Mouse (Mus musculus): ENCODE measurements around the gene Gh. TPM values are rescaled to one million over a fixed set of nuclear protein-coding genes. Genes with fewer than 3 reads are reported as not detected.

The Gh gene
- polyA plus RNA-seq, 1 experiment: not detected

- DNase-seq (ENCODE audit: low read depth): no peak
Observed at GRCm38 (mm10) chr11:106269060-106269431, 32.6 kb downstream of the Gh start.

- DNase-seq (ENCODE audit: low read depth): peak; percentile 85
Observed at GRCm38 (mm10) chr11:106268326-106269059, 33.2 kb downstream of the Gh start.

DNA sequence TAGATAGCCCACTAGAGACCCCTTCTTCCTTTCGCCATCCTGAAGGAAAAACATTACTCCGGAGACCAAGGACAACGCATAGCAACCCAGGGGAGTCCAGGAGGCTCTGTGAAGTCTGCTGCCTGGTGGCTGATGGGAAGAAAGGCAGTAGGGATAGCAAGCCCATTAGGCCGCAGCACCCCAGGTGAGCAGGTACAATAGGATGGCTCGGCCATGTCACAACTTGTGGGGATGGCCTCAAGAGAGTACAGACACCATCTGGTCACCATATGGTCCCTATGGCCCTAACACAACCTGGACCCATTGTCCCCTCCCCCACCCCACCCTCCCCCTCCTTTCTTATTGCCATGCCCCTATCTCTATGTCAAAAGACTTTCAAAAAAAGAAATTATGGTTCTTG is 33.8 kb downstream of the Gh start:
- no peak for DNase-seq (ENCODE audit: low read depth)

DNA sequence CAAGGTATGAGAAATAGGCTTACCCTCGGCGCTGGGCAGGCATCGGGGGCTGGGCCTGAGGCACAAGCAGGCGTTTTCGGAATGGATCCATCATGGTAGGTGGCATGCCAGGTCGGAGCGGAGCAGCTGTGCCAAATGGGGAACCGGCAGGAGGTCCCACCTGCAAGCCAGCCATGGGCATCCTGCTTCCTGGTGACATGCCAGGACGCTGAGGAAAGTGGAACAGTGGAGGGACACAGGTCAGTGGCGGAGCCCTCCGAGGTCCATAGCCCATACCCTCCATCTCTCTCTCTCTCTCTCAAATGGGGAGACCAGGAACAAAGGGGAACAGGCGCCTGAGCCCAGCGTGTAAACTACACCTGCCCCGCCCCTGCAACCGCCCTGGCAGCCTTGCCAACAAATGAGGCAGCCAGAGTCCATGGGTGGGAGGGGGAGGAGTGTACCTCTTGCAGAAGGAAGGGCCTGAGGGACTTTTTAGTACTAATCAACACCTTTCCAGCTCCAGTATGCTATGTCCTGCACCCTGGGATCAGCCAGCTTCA is 34.3 kb downstream of the Gh start:
- no peak for DNase-seq (ENCODE audit: low read depth)

- DNase-seq (ENCODE audit: low read depth): no peak
Observed at GRCm38 (mm10) chr11:106266431-106266830, 35.2 kb downstream of the Gh start.

DNA sequence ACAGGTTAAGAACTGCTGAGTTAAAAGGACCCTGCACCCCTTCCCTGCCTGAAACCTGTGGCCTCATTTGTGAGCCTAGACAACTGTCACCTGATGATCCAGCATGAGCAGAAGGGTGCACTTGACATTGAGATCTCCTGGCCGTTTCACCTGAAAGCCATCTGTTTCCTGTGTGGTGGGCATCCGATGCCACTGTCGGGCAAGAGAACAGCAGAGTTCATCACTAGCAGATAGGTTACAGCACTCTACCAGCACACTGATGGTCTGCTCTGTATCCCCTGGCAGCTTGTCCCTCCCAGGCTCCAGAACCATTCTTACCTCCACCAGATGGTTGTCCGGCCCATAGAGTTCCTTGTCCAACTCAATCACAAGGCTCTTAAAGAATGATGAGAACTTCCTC is 36.1 kb downstream of the Gh start:
- DNase-seq (ENCODE audit: low read depth): no peak

- DNase-seq (ENCODE audit: low read depth): no peak
Observed at GRCm38 (mm10) chr11:106264988-106265387, 36.7 kb downstream of the Gh start.

GRCm38 (mm10) chr11:106263963-106264362 is 37.7 kb downstream of the Gh start:
- DNase-seq (ENCODE audit: low read depth): no peak

- DNase-seq (ENCODE audit: low read depth): no peak
Observed at GRCm38 (mm10) chr11:106260826-106261450, 40.7 kb downstream of the Gh start.

- no peak for DNase-seq (ENCODE audit: low read depth)
Observed at GRCm38 (mm10) chr11:106256775-106257174, 44.9 kb downstream of the Gh start.

DNA sequence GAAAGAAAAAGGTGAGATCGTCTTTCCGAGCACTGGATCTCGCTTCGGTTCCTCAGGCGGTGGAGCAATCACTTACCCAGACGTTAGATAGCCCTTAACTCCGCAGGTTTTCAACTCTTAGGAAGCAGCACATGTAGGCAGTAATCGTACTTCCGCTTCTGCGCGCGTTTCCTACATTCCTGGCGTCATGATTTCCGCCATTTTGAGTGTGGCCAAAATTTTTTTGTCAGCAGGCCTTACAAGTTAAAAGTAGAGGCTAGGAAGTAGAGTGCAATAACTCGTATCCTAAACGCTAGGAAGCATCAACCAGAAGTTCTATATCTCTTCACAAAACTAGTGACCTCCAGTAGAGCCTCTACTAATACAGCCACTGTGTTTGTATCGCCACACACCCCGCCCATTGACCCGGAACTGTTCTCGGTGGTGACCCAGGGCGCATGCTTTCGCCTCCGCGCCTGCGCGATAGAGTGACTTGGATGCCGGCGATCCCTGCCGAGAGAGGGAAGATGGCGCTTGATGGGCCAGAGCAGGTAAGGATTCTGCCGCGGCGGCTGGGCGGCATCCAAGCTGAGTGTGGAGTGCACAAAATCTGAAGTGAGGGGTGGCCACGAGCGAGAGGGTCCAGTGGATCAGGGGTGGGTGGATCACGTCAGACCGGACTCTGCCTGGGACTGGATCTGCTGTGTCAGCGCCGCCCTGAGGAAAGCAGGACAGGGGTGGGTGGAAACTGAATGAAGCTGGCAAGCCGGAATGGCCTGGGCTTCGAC is 45.8 kb downstream of the Gh start, which contains the start of the genes Ftsj3 and Psmc5:
Gene Ftsj3 (minus strand): TSS at position 395 of the 767 bp plus-strand sequence.
Gene Psmc5 (plus strand): TSS at position 470 of the 767 bp plus-strand sequence.
- no peak for DNase-seq (ENCODE audit: low read depth)

- no peak for DNase-seq (ENCODE audit: low read depth)
Observed at GRCm38 (mm10) chr11:106255174-106255573, 46.5 kb downstream of the Gh start.

DNA sequence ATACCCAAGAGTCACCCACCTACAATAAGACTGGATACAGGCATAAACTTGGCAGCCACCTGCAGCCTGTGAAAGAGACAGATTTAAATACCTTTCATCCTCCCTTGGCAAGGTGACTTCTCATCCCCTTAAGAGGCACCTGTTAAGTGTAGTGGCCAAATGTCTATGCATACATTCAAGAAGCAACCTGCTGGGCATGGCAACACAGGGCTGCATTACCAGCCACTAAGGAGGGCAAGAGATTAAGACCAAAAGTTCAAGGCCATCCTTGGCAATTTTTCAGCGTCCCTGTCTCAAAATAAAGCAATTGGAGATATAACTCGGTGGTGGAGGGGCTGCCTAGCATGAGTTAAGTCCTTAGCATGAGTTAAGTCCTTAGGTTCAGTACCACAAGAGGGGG is 46.9 kb downstream of the Gh start:
- no peak for DNase-seq (ENCODE audit: low read depth)

Other genes starting within 250 kb of the Gh start
- gene Taco1, start 235.8 kb downstream of the Gh start, polyA plus RNA-seq (2012; rRNA removed): 11.1 and 11.5 TPM in 2 replicates
- 40.4 and 48.1 TPM in 2 replicates for gene Map3k3, start 217.3 kb downstream of the Gh start, polyA plus RNA-seq (2012; rRNA removed)
- gene Gm10840, start 141.0 kb downstream of the Gh start, polyA plus RNA-seq (2012; rRNA removed): 2.0 TPM in 1 of 2 replicates, not detected in the other
- 32.5 and 36.3 TPM in 2 replicates for gene Limd2, start 141.0 kb downstream of the Gh start, polyA plus RNA-seq (2012; rRNA removed)
- gene Strada, start 99.7 kb downstream of the Gh start, polyA plus RNA-seq (2012; rRNA removed): 35.8 and 38.6 TPM in 2 replicates
- 17.7 and 19.2 TPM in 2 replicates for gene Ccdc47, start 85.5 kb downstream of the Gh start, polyA plus RNA-seq (2012; rRNA removed)
- 14.3 and 16.8 TPM in 2 replicates for gene Ddx42, start 84.9 kb downstream of the Gh start, polyA plus RNA-seq (2012; rRNA removed)
- 24.3 and 30.3 TPM in 2 replicates for gene Ftsj3, start 45.8 kb downstream of the Gh start, polyA plus RNA-seq (2012; rRNA removed)
- 64.0 and 70.2 TPM in 2 replicates for gene Psmc5, start 45.7 kb downstream of the Gh start, polyA plus RNA-seq (2012; rRNA removed)
- gene Smarcd2, start 28.9 kb downstream of the Gh start, polyA plus RNA-seq (2012; rRNA removed): 115 and 116 TPM in 2 replicates
- gene Tcam1, start 25.2 kb downstream of the Gh start, polyA plus RNA-seq (2012; rRNA removed): 0.45 and 0.61 TPM in 2 replicates
- gene Cd79b, start 12.9 kb upstream of the Gh start, polyA plus RNA-seq (2012; rRNA removed): 3.2 and 3.8 TPM in 2 replicates
- gene Scn4a, start 51.4 kb upstream of the Gh start, polyA plus RNA-seq (2012; rRNA removed): 0.36 and 0.60 TPM in 2 replicates
- gene Prr29, start 63.6 kb upstream of the Gh start, polyA plus RNA-seq (2012; rRNA removed): 5.3 and 11.3 TPM in 2 replicates
- gene Icam2, start 86.2 kb upstream of the Gh start, polyA plus RNA-seq (2012; rRNA removed): 27.4 and 41.4 TPM in 2 replicates
- gene Ern1, start 186.0 kb upstream of the Gh start, polyA plus RNA-seq (2012; rRNA removed): 52.6 and 66.8 TPM in 2 replicates